Mouse (Mus musculus): ENCODE measurements around the gene Fam204a. TPM values are rescaled to one million over a fixed set of nuclear protein-coding genes. Genes with fewer than 3 reads are reported as not detected.

Gene Fam204a
- polyA plus RNA-seq, 1 experiment from 2014 or later = 28.8 TPM

- H3K9me3 ChIP-seq = no peaks in the 10 kb centered on the region
- no peak for ATAC-seq (ENCODE audit: extremely low read depth, insufficient number of reproducible peaks, low FRiP score, low TSS enrichment)
- H3K36me3 ChIP-seq = peaks cover 18% of the 10 kb centered on the region
- no peak overlapping the region for H3K27ac ChIP-seq (replicated peaks)
- H3K4me1 ChIP-seq = peaks cover 9% of the 10 kb centered on the region
- WGBS = 55% methylated on average over 2 of the region's 2 CpGs
- no peaks in the 10 kb centered on the region for H3K27me3 ChIP-seq (replicated peaks)
- no peak overlapping the region for H3K4me2 ChIP-seq
- no peak overlapping the region for H3K4me3 ChIP-seq
- no peak overlapping the region for H3K9ac ChIP-seq
Measured at GRCm38 (mm10) chr19:60217985-60218384, 8.5 kb downstream of the Fam204a start.

- Histone ChIP-seq H3K4me3 (no peak overlapping the region), H3K9ac (no peak overlapping the region), H3K27me3 (replicated peaks) (no peaks in the 10 kb centered on the region), H3K36me3 (peaks cover 38% of the 10 kb centered on the region), H3K9me3 (no peaks in the 10 kb centered on the region), H3K4me2 (no peak overlapping the region), H3K4me1 (no peaks in the 10 kb centered on the region), H3K27ac (replicated peaks) (no peak overlapping the region)
- no peak for ATAC-seq (ENCODE audit: extremely low read depth, insufficient number of reproducible peaks, low FRiP score, low TSS enrichment)
Measured at GRCm38 (mm10) chr19:60208173-60208572, 18.3 kb downstream of the Fam204a start.

GRCm38 (mm10) chr19:60204176-60204575 is 22.3 kb downstream of the Fam204a start:
- H3K36me3 ChIP-seq = peaks cover 15% of the 10 kb centered on the region
- H3K27me3 ChIP-seq (replicated peaks) = no peaks in the 10 kb centered on the region
- no peaks in the 10 kb centered on the region for H3K9me3 ChIP-seq
- 75% methylated on average over 7 of the region's 7 CpGs for WGBS
- H3K4me2 ChIP-seq = no peak overlapping the region
- no peak overlapping the region for H3K4me3 ChIP-seq
- peaks cover 20% of the 10 kb centered on the region for H3K4me1 ChIP-seq
- no peak for ATAC-seq (ENCODE audit: extremely low read depth, insufficient number of reproducible peaks, low FRiP score, low TSS enrichment)
- no peak overlapping the region for H3K27ac ChIP-seq (replicated peaks)
- no peak overlapping the region for H3K9ac ChIP-seq

- no peak overlapping the region for H3K9ac ChIP-seq
- H3K4me3 ChIP-seq = no peak overlapping the region
- H3K4me2 ChIP-seq = no peak overlapping the region
- no peak overlapping the region; the same call in 1 of the 2 replicates for H3K27ac ChIP-seq (replicated peaks)
- no peak for ATAC-seq (ENCODE audit: extremely low read depth, insufficient number of reproducible peaks, low FRiP score, low TSS enrichment)
- WGBS = 5% methylated on average over 2 of the region's 2 CpGs
- H3K27me3 ChIP-seq (replicated peaks) = no peaks in the 10 kb centered on the region
- H3K9me3 ChIP-seq = no peaks in the 10 kb centered on the region
- H3K4me1 ChIP-seq = peaks cover 36% of the 10 kb centered on the region
- H3K36me3 ChIP-seq = peaks cover 16% of the 10 kb centered on the region
Measured at GRCm38 (mm10) chr19:60200294-60200693, 26.2 kb downstream of the Fam204a start.

- no peak overlapping the region for H3K9ac ChIP-seq
Measured at GRCm38 (mm10) chr19:60199152-60199551, 27.3 kb downstream of the Fam204a start.

GRCm38 (mm10) chr19:60192790-60193189 is 33.7 kb downstream of the Fam204a start:
- WGBS = 72% methylated on average over 4 of the region's 4 CpGs
- Histone ChIP-seq H3K4me3 (no peak overlapping the region), H3K36me3 (peaks cover 27% of the 10 kb centered on the region), H3K4me2 (no peak overlapping the region), H3K9me3 (no peaks in the 10 kb centered on the region), H3K9ac (no peak overlapping the region), H3K27ac (replicated peaks) (no peak overlapping the region), H3K4me1 (peaks cover 22% of the 10 kb centered on the region), H3K27me3 (replicated peaks) (no peaks in the 10 kb centered on the region)
- no peak for ATAC-seq (ENCODE audit: extremely low read depth, insufficient number of reproducible peaks, low FRiP score, low TSS enrichment)

More at GRCm38 (mm10) chr19:60199152-60199551, 27.3 kb downstream of the Fam204a start:
- peaks cover 24% of the 10 kb centered on the region for H3K36me3 ChIP-seq
- no peak overlapping the region for H3K27ac ChIP-seq (replicated peaks)
- no peak overlapping the region for H3K4me3 ChIP-seq
- H3K4me2 ChIP-seq = no peak overlapping the region
- ATAC-seq (ENCODE audit: extremely low read depth, insufficient number of reproducible peaks, low FRiP score, low TSS enrichment) = no peak
- H3K4me1 ChIP-seq = peaks cover 36% of the 10 kb centered on the region
- H3K27me3 ChIP-seq (replicated peaks) = no peaks in the 10 kb centered on the region
- no peaks in the 10 kb centered on the region for H3K9me3 ChIP-seq

- Histone ChIP-seq H3K4me1 (0 out of 2 replicates have a peak, but pooled peaks cover 5% of the 10 kb centered on the region), H3K4me3 (no peak overlapping the region), H3K27me3 (replicated peaks) (no peaks in the 10 kb centered on the region), H3K9me3 (no peaks in the 10 kb centered on the region), H3K27ac (replicated peaks) (no peak overlapping the region), H3K9ac (no peak overlapping the region), H3K4me2 (no peak overlapping the region), H3K36me3 (peaks cover 18% of the 10 kb centered on the region)
- no peak for ATAC-seq (ENCODE audit: extremely low read depth, insufficient number of reproducible peaks, low FRiP score, low TSS enrichment)
- WGBS = 82% methylated on average over 2 of the region's 2 CpGs
Measured at GRCm38 (mm10) chr19:60189206-60189605, 37.3 kb downstream of the Fam204a start.

- H3K4me2 ChIP-seq = no peak overlapping the region
- no peak overlapping the region for H3K9ac ChIP-seq
- H3K27me3 ChIP-seq (replicated peaks) = no peaks in the 10 kb centered on the region
- no peaks in the 10 kb centered on the region for H3K9me3 ChIP-seq
- ATAC-seq (ENCODE audit: extremely low read depth, insufficient number of reproducible peaks, low FRiP score, low TSS enrichment) = no peak
- H3K4me3 ChIP-seq = no peak overlapping the region
- WGBS = 84% methylated on average over 1 of the region's 1 CpGs
- no peaks in the 10 kb centered on the region for H3K4me1 ChIP-seq
- no peak overlapping the region for H3K27ac ChIP-seq (replicated peaks)
- peaks cover 14% of the 10 kb centered on the region for H3K36me3 ChIP-seq
Measured at GRCm38 (mm10) chr19:60182901-60183300, 43.6 kb downstream of the Fam204a start.

GRCm38 (mm10) chr19:60182171-60182570 is 44.3 kb downstream of the Fam204a start:
- Histone ChIP-seq H3K4me1 (no peaks in the 10 kb centered on the region), H3K9ac (no peak overlapping the region), H3K27ac (replicated peaks) (no peak overlapping the region), H3K4me3 (no peak overlapping the region), H3K27me3 (replicated peaks) (no peaks in the 10 kb centered on the region), H3K36me3 (peaks cover 14% of the 10 kb centered on the region), H3K4me2 (no peak overlapping the region), H3K9me3 (no peaks in the 10 kb centered on the region)
- 77% methylated on average over 1 of the region's 1 CpGs for WGBS
- ATAC-seq (ENCODE audit: extremely low read depth, insufficient number of reproducible peaks, low FRiP score, low TSS enrichment) = no peak

GRCm38 (mm10) chr19:60178771-60179563 is 47.5 kb downstream of the Fam204a start:
- no peaks in the 10 kb centered on the region for H3K4me1 ChIP-seq
- no peak for ATAC-seq (ENCODE audit: extremely low read depth, insufficient number of reproducible peaks, low FRiP score, low TSS enrichment)
- WGBS = 78% methylated on average over 8 of the region's 8 CpGs
- no peak overlapping the region for H3K4me3 ChIP-seq
- no peak overlapping the region for H3K9ac ChIP-seq
- peaks cover 14% of the 10 kb centered on the region for H3K36me3 ChIP-seq
- no peaks in the 10 kb centered on the region for H3K27me3 ChIP-seq (replicated peaks)
- no peaks in the 10 kb centered on the region for H3K9me3 ChIP-seq
- H3K4me2 ChIP-seq = no peak overlapping the region
- H3K27ac ChIP-seq (replicated peaks) = no peak overlapping the region

GRCm38 (mm10) chr19:60165417-60165816 is 61.1 kb downstream of the Fam204a start:
- Histone ChIP-seq H3K9me3 (no peaks in the 10 kb centered on the region), H3K36me3 (no peaks in the 10 kb centered on the region), H3K27me3 (replicated peaks) (no peaks in the 10 kb centered on the region), H3K4me2 (no peak overlapping the region), H3K27ac (replicated peaks) (no peak overlapping the region), H3K4me3 (no peak overlapping the region), H3K9ac (no peak overlapping the region), H3K4me1 (peaks cover 4% of the 10 kb centered on the region)
- ATAC-seq (ENCODE audit: extremely low read depth, insufficient number of reproducible peaks, low FRiP score, low TSS enrichment) = no peak
- WGBS = 45% methylated on average over 2 of the region's 2 CpGs
